Mouse (Mus musculus) lung, embryonic 15.5 days (tissue): ENCODE data around the gene Plin5. TPM values are rescaled to one million over a fixed set of nuclear protein-coding genes. Genes with fewer than 3 reads are reported as not detected.

Source experiments
- ATAC-seq: fragments of 200-750 bp; cut with Nextera tagmentation; 2 replicates; pipeline ENCODE4 v1.8.0; 2017; ENCODE audit warnings: moderate number of reproducible peaks, borderline replicate concordance; ENCODE audit not compliant: low FRiP score, low TSS enrichment; ENCODE audit errors: extremely low read depth
- H3K27ac ChIP-seq: fragments of 300-500 bp; sonication (generic); 2 replicates; pipeline ENCODE4 v1.5.1; 2015; ENCODE audit warnings: moderate library complexity, mild to moderate bottlenecking, inconsistent platforms
- H3K27me3 ChIP-seq: fragments of 300-500 bp; sonication (generic); 2 replicates; pipeline ENCODE4 v1.6.1; 2015; ENCODE audit warnings: inconsistent platforms
- H3K36me3 ChIP-seq: fragments of 300-500 bp; sonication (generic); 2 replicates; pipeline ENCODE4 v1.6.1; 2015; ENCODE audit warnings: inconsistent platforms
- H3K4me1 ChIP-seq: fragments of 300-500 bp; sonication (generic); 2 replicates; pipeline ENCODE4 v1.6.1; 2015; ENCODE audit warnings: inconsistent platforms
- H3K4me2 ChIP-seq: fragments of 300-500 bp; sonication (generic); 2 replicates; pipeline ENCODE4 v1.6.1; 2015; ENCODE audit warnings: inconsistent platforms, mild to moderate bottlenecking, moderate library complexity
- H3K4me3 ChIP-seq: fragments of 300-500 bp; sonication (generic); 2 replicates; pipeline ENCODE4 v1.5.1; 2015; ENCODE audit warnings: mild to moderate bottlenecking, inconsistent platforms
- H3K9ac ChIP-seq: fragments of 300-500 bp; sonication (generic); 2 replicates; pipeline ENCODE4 v1.6.1; 2015; ENCODE audit warnings: inconsistent platforms
- H3K9me3 ChIP-seq: fragments of 300-500 bp; sonication (generic); 2 replicates; pipeline ENCODE4 v1.6.1; 2016; ENCODE audit warnings: inconsistent platforms
- WGBS: fragments of 180-500 bp; shearing (Covaris S2); methylation state at CpG from one replicate; pipeline ENCODE4 v1.1.7; 2015; 5-methylcytosine and 5-hydroxymethylcytosine counted together
- polyA plus RNA-seq: library from polyadenylated mRNA; unstranded; fragments of >200 nt; fragmentation: Nextera tagmentation; extraction: Ambion mirVana; gene quantifications from 2 replicates; pipeline ENCODE4 v1.2.1, GENCODE M21; 2015

Gene Plin5
- polyA plus RNA-seq: 0.95 and 1.2 TPM in 2 replicates

DNA sequence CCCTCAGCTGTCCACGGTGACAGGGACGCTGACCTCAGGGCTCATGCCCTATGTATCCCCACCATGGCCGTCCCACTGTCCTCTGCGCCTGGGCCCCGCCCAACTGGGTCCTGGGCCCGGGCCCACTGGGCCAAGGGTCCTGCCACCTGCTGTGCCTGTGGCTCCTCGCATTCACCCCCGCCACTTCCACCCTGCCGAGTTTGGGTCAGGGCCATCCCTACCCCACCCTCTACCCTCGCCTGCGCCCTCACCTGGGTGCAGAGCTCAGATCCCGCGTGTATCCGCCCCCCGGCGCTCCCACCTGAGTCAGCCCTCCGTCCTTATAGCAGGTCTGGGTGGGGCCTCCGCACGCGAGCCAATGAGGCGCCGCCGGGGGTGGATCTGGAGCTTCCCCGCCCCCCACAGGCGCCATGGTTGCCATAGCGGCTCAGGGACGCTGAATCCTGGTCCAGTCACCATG is at the start of gene Plin5:
TSS of gene Plin5 (minus strand) at position 346 of the 460 bp plus-strand sequence.
- ATAC-seq: peak; percentile 59
- Histone ChIP-seq H3K9ac (no peak within 1 kb of the TSS), H3K36me3 (no peaks in the 10 kb centered on the region), H3K4me3 (peak within 1 kb of the TSS; percentile 34), H3K27ac (no peak within 1 kb of the TSS), H3K4me2 (peak within 1 kb of the TSS; percentile 69), H3K9me3 (peaks cover 2% of the 10 kb centered on the region; the same call in 1 of the 2 replicates), H3K4me1 (peaks cover 16% of the 10 kb centered on the region), H3K27me3 (peaks cover 58% of the 10 kb centered on the region)
- 1% methylated on average over 27 of the region's 27 CpGs for whole genome bisulfite sequencing

DNA sequence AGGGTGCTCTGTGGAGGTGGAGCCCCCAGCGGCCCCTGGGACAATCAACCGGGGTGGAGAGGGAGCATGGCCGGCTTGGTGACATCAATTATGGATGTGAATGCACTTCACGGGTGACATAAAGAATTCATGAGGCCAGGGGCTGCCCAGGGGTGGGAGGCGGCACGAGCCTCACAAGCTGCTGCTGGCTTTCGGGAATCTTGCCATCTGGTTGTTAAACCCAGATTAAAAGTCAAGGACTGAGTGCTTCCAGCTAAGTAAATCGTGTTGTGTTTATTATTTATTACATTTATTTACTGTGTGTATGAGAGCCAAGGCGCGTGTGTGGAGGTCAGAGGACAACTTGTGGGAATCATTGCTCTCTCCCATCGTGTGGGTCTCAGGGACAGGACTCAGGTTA is 48.3 kb upstream of the Plin5 start:
- WGBS: 50% methylated on average over 11 of the region's 11 CpGs
- Histone ChIP-seq H3K4me1 (peaks cover 26% of the 10 kb centered on the region), H3K9ac (no peak overlapping the region), H3K27me3 (no peaks in the 10 kb centered on the region), H3K4me3 (no peak overlapping the region), H3K9me3 (no peaks in the 10 kb centered on the region), H3K36me3 (no peaks in the 10 kb centered on the region), H3K27ac (no peak overlapping the region), H3K4me2 (no peak overlapping the region)
- no peak for ATAC-seq

DNA sequence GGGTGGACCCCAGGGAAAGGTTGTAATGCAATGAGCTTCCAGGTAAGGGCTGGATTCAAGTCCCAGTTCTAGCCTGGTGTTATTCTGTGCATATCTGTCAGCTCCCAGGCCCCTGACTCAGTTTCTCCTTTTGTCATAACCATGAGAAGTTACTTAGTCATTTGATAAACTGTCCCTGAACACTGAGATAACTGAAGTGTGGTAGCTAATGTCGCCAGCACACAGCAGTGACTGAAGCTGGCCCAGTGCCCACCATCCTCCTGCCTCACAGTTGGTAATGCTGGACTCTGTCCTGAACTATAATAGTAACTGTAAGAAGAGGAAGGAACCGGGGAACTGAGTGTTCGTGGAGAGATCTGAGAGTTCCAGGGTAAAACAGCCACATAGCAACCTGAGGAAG is 47.1 kb upstream of the Plin5 start:
- Histone ChIP-seq H3K36me3 (no peaks in the 10 kb centered on the region), H3K27ac (no peak overlapping the region), H3K9me3 (no peaks in the 10 kb centered on the region), H3K27me3 (peaks cover under 1% of the 10 kb centered on the region; the same call in 1 of the 2 replicates), H3K4me1 (peaks cover 21% of the 10 kb centered on the region), H3K9ac (no peak overlapping the region), H3K4me3 (no peak overlapping the region), H3K4me2 (no peak overlapping the region)
- ATAC-seq: no peak
- WGBS: 71% methylated on average over 3 of the region's 3 CpGs

DNA sequence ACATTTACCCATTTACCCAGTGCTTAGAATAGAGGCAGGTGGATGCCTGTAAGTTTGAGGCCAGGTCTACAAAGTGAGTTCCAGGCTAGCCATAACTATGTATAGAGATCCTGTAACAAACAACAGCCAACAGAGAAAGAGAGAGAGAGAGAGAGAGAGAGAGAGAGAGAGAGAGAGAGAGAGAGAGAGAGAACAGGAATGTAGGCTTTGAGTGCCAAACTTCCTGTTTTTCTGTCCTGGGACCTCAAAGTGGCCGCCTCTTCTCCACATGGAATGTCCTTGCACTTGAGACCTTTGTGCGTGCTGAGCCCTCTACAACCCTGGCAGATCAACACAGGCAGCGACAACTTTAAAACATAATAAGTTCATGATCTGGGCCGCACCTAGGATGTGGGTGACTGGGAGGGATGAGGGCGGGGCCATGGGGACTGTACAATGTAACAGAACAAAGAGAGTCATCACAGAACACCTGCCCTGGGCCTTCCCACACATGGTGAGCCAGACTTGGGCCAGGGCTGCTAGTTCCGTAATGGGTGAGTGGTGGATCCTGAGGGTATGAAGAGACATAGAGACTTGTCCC is 46.2 kb upstream of the Plin5 start:
- Histone ChIP-seq H3K9ac (no peak overlapping the region; the same call in 1 of the 2 replicates), H3K27me3 (peaks cover 7% of the 10 kb centered on the region), H3K4me2 (peak overlapping the region; percentile 71), H3K9me3 (no peaks in the 10 kb centered on the region), H3K4me3 (peak overlapping the region; percentile 49), H3K27ac (no peak overlapping the region), H3K4me1 (peaks cover 21% of the 10 kb centered on the region), H3K36me3 (no peaks in the 10 kb centered on the region)
- no peak for ATAC-seq
- 58% methylated on average over 6 of the region's 6 CpGs for WGBS

DNA sequence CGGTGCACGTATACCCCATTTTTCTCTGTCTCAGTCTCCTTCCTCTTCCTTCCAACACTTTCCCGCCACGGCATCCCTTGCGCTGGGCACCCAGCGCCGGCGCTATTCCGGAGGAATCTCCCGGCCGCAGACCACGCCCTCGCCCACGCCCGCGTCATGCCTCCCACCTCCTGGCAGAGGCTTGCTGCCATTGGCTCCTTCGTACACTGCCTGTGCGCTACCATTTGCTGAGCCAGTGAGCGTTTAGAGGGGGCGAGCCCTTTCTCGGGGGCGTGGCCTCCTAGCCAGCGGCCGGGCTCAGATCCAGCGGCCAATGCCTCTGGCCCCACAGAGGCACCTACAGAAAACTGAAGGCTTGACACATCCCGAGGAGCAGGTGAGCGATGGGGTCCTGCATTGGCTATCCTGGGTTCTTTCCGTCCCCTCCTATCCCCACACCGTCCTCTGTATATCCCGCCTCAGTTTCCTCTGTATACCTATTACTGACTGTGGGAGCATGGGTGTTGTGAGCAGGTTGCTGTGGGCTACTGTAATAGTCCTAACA is 44.9 kb upstream of the Plin5 start, which contains the start of gene Tnfaip8l1:
TSS of gene Tnfaip8l1 (plus strand) at position 247 of the 544 bp plus-strand sequence.
- Histone ChIP-seq H3K27ac (peak within 1 kb of the TSS; percentile 36), H3K27me3 (peaks cover 16% of the 10 kb centered on the region), H3K36me3 (no peaks in the 10 kb centered on the region), H3K4me1 (peaks cover 21% of the 10 kb centered on the region), H3K9ac (peak within 1 kb of the TSS; percentile 42), H3K4me2 (peak within 1 kb of the TSS; percentile 71), H3K4me3 (peak within 1 kb of the TSS; percentile 49), H3K9me3 (no peaks in the 10 kb centered on the region)
- WGBS: under 1% methylated on average over 30 of the region's 30 CpGs
- peak; percentile 97 for ATAC-seq

DNA sequence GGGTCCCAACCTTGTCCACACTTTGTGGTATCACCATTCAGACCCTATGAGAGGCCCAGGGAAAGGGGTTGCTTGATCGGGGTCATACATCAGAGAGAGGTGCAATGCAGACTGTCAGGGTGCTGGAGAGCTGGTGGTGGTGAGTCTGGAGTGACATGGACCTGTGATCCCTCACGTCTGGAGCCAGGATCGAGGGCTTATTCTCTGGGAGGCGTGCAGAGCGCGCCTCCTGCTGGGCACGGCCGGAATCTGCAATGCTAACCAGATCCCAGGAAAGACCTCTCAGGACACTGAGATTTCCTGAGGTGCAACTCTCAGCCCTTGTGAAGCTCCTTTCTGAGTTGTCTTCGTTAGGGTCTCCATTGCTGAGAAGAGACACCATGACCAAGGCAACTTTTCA is 42.3 kb upstream of the Plin5 start:
- no peak for ATAC-seq
- WGBS: 1% methylated on average over 9 of the region's 9 CpGs
- H3K4me1 ChIP-seq: peaks cover 21% of the 10 kb centered on the region

DNA sequence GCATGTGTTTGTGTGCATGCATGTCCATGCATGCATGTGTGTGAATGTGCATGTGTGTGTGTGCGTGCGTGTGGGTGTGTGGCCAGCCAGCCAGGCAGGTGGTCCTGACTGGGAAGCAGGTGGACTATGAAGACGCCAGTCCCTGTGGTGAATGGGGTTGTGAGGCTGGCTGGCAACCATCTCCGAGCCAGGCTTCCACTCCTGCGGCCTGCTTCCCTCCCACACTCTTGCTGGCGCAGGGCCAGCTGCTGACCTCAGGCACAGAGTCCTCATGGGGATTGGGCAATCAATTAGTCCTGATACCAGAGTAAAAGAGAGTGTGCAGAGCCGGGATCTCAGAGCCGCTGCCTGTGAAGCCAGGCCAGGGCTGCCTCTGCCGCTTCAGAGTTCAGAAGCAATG is 36.2 kb upstream of the Plin5 start:
- H3K4me3 ChIP-seq: no peak overlapping the region
- no peaks in the 10 kb centered on the region for H3K36me3 ChIP-seq
- no peak overlapping the region for H3K4me2 ChIP-seq
- H3K9ac ChIP-seq: no peak overlapping the region
- H3K4me1 ChIP-seq: peaks cover 9% of the 10 kb centered on the region; the same call in 1 of the 2 replicates
- H3K9me3 ChIP-seq: no peaks in the 10 kb centered on the region
- peaks cover 73% of the 10 kb centered on the region for H3K27me3 ChIP-seq
- H3K27ac ChIP-seq: no peak overlapping the region
- 27% methylated on average over 9 of the region's 9 CpGs for WGBS
- ATAC-seq: peak; percentile 61

More for the DNA sequence above, 42.3 kb upstream of the Plin5 start:
- H3K27me3 ChIP-seq: peaks cover 39% of the 10 kb centered on the region
- H3K36me3 ChIP-seq: no peaks in the 10 kb centered on the region
- H3K4me2 ChIP-seq: no peak overlapping the region
- no peak overlapping the region for H3K27ac ChIP-seq
- no peak overlapping the region for H3K9ac ChIP-seq
- H3K4me3 ChIP-seq: no peak overlapping the region
- H3K9me3 ChIP-seq: no peaks in the 10 kb centered on the region

DNA sequence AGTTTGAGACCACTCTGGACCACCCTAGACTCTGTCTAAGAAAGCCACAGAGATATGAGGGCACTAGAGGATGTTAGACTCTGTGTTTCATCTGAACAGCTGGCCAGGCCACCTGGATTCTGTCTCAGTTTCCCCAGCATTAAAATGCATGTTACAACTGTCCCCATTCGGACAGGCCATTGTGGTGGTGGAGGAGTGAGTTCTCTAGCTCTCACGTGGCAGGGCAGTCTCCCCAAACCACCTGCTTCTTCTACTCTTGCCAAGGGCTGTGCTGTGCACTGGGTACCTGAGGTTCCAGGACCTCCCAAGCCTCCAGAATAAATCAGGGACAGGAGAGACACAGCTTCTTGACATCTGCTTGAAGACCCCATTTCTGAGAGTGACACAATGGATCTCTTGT is 32.5 kb upstream of the Plin5 start:
- H3K27me3 ChIP-seq: peaks cover 78% of the 10 kb centered on the region
- H3K4me2 ChIP-seq: no peak overlapping the region
- no peak overlapping the region for H3K27ac ChIP-seq
- no peak overlapping the region for H3K9ac ChIP-seq
- H3K4me3 ChIP-seq: no peak overlapping the region
- no peaks in the 10 kb centered on the region for H3K36me3 ChIP-seq
- no peaks in the 10 kb centered on the region for H3K9me3 ChIP-seq
- ATAC-seq: no peak
- peaks cover 11% of the 10 kb centered on the region; the same call in 1 of the 2 replicates for H3K4me1 ChIP-seq
- WGBS: 43% methylated on average over 2 of the region's 2 CpGs

DNA sequence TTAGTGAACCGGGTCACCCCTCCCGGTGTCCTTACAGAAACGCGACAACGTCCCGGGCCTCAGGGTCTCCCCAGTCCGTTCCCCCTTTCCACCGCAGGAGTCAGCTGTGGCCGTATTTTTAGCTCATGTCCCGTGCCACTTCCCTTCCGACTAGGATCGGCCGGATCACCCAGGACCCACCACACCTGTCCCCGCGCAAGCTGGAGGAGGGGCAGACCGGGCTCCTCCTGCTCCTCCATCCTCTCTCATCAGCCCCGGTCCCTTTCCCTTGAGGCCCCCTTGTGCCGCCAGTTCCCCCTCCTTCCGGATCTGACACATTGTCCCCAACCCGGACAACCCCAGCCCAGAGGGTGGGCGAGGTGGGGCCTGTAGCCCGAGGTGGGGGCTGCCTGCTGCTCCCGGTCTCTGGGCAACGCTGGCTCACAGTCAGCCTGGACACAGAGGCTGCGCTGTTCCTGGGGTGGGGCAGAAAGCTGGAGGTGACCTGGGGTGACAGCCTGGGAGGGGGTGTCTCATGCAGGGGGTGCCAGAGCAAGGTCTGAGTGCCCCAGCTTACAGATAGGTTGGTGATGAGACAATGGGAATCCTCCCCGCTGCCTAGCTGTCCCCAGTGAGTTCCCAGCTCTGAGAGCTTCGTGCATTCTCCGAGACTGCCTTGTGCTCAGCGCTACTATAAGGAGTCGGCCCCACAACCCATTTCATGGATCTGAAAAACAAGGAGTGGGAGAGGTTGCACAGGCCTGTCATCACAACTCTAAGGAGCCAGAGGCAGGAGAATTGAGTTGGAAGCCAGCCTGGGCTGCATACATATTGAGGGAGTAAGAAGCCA is 31.6 kb upstream of the Plin5 start:
- peak; percentile 15; the same call in 1 of the 2 replicates for ATAC-seq

DNA sequence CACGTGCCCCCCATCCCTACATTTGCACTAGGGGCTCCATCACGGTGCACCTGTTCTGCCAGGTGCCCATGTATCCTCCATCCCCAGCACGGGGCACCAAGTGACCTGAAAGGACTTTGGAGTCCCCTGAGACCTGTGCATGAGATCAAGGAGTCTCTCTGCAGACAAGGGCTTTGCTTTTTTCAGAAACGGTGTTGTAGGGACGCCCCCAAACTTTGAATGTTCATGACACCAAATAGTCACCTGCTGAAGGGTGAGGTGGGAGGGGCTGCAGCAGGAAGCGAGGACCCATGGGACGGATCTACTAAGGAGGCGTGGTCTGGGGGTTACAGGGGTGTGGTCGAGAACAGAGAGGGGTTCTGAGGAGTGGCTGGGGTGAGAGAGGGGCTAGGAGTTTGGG is 30.9 kb upstream of the Plin5 start:
- Histone ChIP-seq H3K4me3 (0 out of 2 replicates have a peak overlapping the region, but pooled peaks have one; percentile 15), H3K27ac (no peak overlapping the region), H3K9me3 (no peaks in the 10 kb centered on the region), H3K27me3 (peaks cover 89% of the 10 kb centered on the region), H3K36me3 (no peaks in the 10 kb centered on the region), H3K4me2 (peak overlapping the region; percentile 51), H3K9ac (no peak overlapping the region), H3K4me1 (0 out of 2 replicates have a peak, but pooled peaks cover 6% of the 10 kb centered on the region)
- ATAC-seq: no peak
- 16% methylated on average over 9 of the region's 9 CpGs for WGBS

More for the DNA sequence above, 31.6 kb upstream of the Plin5 start:
- Histone ChIP-seq H3K27me3 (peaks cover 86% of the 10 kb centered on the region), H3K4me1 (peaks cover 11% of the 10 kb centered on the region; the same call in 1 of the 2 replicates), H3K4me3 (peak overlapping the region; percentile 15; the same call in 1 of the 2 replicates), H3K9ac (no peak overlapping the region), H3K36me3 (no peaks in the 10 kb centered on the region), H3K4me2 (peak overlapping the region; percentile 51), H3K9me3 (no peaks in the 10 kb centered on the region), H3K27ac (no peak overlapping the region)
- WGBS: 2% methylated on average over 30 of the region's 30 CpGs

DNA sequence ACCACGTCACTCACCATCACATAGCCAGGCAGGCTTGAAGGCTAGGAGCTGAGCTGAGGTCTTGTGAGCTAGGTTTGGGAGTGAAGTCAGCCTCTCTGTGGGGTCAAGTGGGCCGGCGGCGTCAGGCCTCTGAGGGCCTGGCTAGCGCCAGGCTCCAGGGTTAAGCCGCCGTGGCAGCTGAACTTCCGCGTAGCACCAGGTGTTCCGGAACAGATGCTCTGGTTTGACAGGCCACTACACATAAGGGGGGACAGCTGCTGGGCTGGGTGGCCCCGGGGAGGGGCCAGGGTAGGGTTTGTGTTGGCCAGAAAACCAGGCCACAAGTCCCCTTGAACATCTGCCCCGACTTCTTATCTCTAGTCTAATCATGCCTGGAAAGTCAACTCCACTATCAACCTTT is 30.0 kb upstream of the Plin5 start:
- Histone ChIP-seq H3K9me3 (no peaks in the 10 kb centered on the region), H3K4me3 (no peak overlapping the region), H3K4me1 (peaks cover 7% of the 10 kb centered on the region), H3K27ac (no peak overlapping the region), H3K4me2 (no peak overlapping the region), H3K36me3 (no peaks in the 10 kb centered on the region), H3K9ac (no peak overlapping the region), H3K27me3 (peaks cover 90% of the 10 kb centered on the region)
- no peak for ATAC-seq
- WGBS: 34% methylated on average over 12 of the region's 12 CpGs
